Comparison of ENCODE assay signal across 18 mouse cellular contexts in genomic region chr12:4066681-4067459, GRCm38 (mm10). TPM values are rescaled to one million over a fixed set of nuclear protein-coding genes. Genes with fewer than 3 reads are reported as not detected.
DNase-seq lines count a peak whose midpoint lies in the region; ATAC-seq and TF ChIP-seq lines count a peak whose summit lies in the region.
"Had no signal": no experiment of that assay in that cellular context is flagged by ENCODE, and none has a peak within 500 bp of the region (broad histone marks: within the 10 kb centered on the region; RNA-seq: fewer than 3 reads in every experiment).

No protein-coding gene starts in this region.

- no peak for TF ChIP-seq CTCF in left cerebral cortex, adult 2 months (IDR thresholded peaks at IDR 0.05)
- no peak for TF ChIP-seq CTCF in lung, postnatal 0 days (IDR thresholded peaks at IDR 0.05)

- H3K27ac ChIP-seq in neural tube, embryonic 11.5 days (ENCODE audit: low read depth, low read length): no peak overlapping the region
- H3K27ac ChIP-seq in left cerebral cortex, adult 2 months: peak overlapping the region; percentile 76
- H3K27ac ChIP-seq in lung, postnatal 0 days (ENCODE audit: low read length): no peak overlapping the region
- H3K27ac ChIP-seq: hindbrain, embryonic 15.5 days; layer of hippocampus, adult 2 months; neural tube, embryonic 13.5 days had no signal

- peak; percentile 77 to 80 for DNase-seq in frontal cortex, adult 2 months (ENCODE audit: extremely low spot score in 1 of 2, low spot score in 1 of 2)
- DNase-seq in frontal cortex, postnatal 14 days (ENCODE audit: low spot score in 2 of 2): no peak
- DNase-seq in neural tube, embryonic 11.5 days (ENCODE audit: low spot score): peak; percentile 10
- no peak for DNase-seq in neural tube, embryonic 10.5 days (ENCODE audit: extremely low spot score, low spot score)
- peak; percentile 48 to 61 for DNase-seq in left cerebral cortex, adult 2 months (ENCODE audit: extremely low spot score in 1 of 2, low spot score in 2 of 2)
- DNase-seq in right cerebral cortex, postnatal 25 days: peak; percentile 61
- DNase-seq in lung, postnatal 0 days (ENCODE audit: low spot score): no peak
- no peak for DNase-seq in yolk sac, embryonic 10.5 days (ENCODE audit: low spot score)
- DNase-seq: adrenal gland, postnatal 10 days; cerebellum, adult 11-12 months; cerebellum, postnatal 25 days; forebrain, postnatal 0 days; gastrocnemius, postnatal 25 days; lung, postnatal 36 days had no signal

- H3K4me1 ChIP-seq in neural tube, embryonic 11.5 days (ENCODE audit: control insufficient read depth, insufficient read depth, low read length): no peaks in the 10 kb centered on the region
- no peaks in the 10 kb centered on the region for H3K4me1 ChIP-seq in lung, postnatal 0 days (ENCODE audit: insufficient read depth, low read depth, low read length)
- H3K4me1 ChIP-seq: hindbrain, embryonic 15.5 days; neural tube, embryonic 13.5 days had no signal

- no peak overlapping the region for H3K4me3 ChIP-seq in neural tube, embryonic 11.5 days (ENCODE audit: low read depth, low read length)
- no peak overlapping the region for H3K4me3 ChIP-seq in left cerebral cortex, adult 2 months
- H3K4me3 ChIP-seq in lung, postnatal 0 days (ENCODE audit: low read depth, low read length): no peak overlapping the region
- H3K4me3 ChIP-seq: hindbrain, embryonic 15.5 days; layer of hippocampus, adult 2 months; neural tube, embryonic 13.5 days had no signal

- H3K36me3 ChIP-seq in neural tube, embryonic 11.5 days (ENCODE audit: control insufficient read depth, insufficient read depth, low read length): no peaks in the 10 kb centered on the region
- H3K36me3 ChIP-seq in lung, postnatal 0 days (ENCODE audit: insufficient read depth, low read length): no peaks in the 10 kb centered on the region
- H3K36me3 ChIP-seq: hindbrain, embryonic 15.5 days; neural tube, embryonic 13.5 days had no signal

- peak overlapping the region; percentile 11; the same call in 1 of the 2 replicates for H3K9ac ChIP-seq in neural tube, embryonic 11.5 days (ENCODE audit: low read length)
- no peak overlapping the region for H3K9ac ChIP-seq in lung, postnatal 0 days (replicated peaks; ENCODE audit: low read depth)
- H3K9ac ChIP-seq: forebrain, postnatal 0 days; hindbrain, embryonic 15.5 days; neural tube, embryonic 13.5 days had no signal

- no peaks in the 10 kb centered on the region for H3K27me3 ChIP-seq in neural tube, embryonic 11.5 days (ENCODE audit: control insufficient read depth, insufficient read depth, low read length)
- H3K27me3 ChIP-seq in lung, postnatal 0 days (replicated peaks; ENCODE audit: insufficient read depth, low read length): no peaks in the 10 kb centered on the region
- H3K27me3 ChIP-seq: hindbrain, embryonic 15.5 days; neural tube, embryonic 13.5 days had no signal

- WGBS in neural tube, embryonic 11.5 days: 71% methylated on average over 6 of the region's 6 CpGs
- 62% methylated on average over 6 of the region's 6 CpGs for WGBS in lung, postnatal 0 days

- no peak for ATAC-seq in neural tube, embryonic 11.5 days (ENCODE audit: insufficient read depth, low FRiP score, low TSS enrichment)
- ATAC-seq in lung, postnatal 0 days: no peak
- ATAC-seq: forebrain, postnatal 0 days; intestine, embryonic 16.5 days had no signal

- intact Hi-C loops in left cerebral cortex, adult 2 months (cut with DNase I): no loop called here

- H3K9me3 ChIP-seq in neural tube, embryonic 11.5 days (ENCODE audit: control insufficient read depth, low read length): no peaks in the 10 kb centered on the region
- no peaks in the 10 kb centered on the region for H3K9me3 ChIP-seq in lung, postnatal 0 days (ENCODE audit: low read length)
- H3K9me3 ChIP-seq: hindbrain, embryonic 15.5 days; neural tube, embryonic 13.5 days had no signal

- no peak for TF ChIP-seq EP300 in lung, postnatal 0 days (IDR thresholded peaks at IDR 0.05)

- H3K4me2 ChIP-seq in neural tube, embryonic 11.5 days (ENCODE audit: low read depth): no peak overlapping the region
- no peak overlapping the region for H3K4me2 ChIP-seq in lung, postnatal 0 days (replicated peaks; ENCODE audit: low read depth, low read length)
- H3K4me2 ChIP-seq: hindbrain, embryonic 15.5 days; neural tube, embryonic 13.5 days had no signal

RNA-seq across cellular contexts. Expression of gene Dnajc27, which starts 15.5 kb away (rescaled TPM):
- polyA plus RNA-seq in frontal cortex, adult 2 months (2012; rRNA removed): 84.1 and 94.4 TPM in 2 replicates
- polyA plus RNA-seq in neural tube, embryonic 11.5 days (2014; fragmentation: Nextera tagmentation; extraction: Ambion mirVana): 11.0 and 11.6 TPM in 2 replicates
- 10 to 100 TPM; 91.0 to 95.8 TPM for total RNA-seq in left cerebral cortex, adult 2 months (2021)
- polyA plus RNA-seq in lung, postnatal 0 days (2015; fragmentation: Nextera tagmentation; extraction: Ambion mirVana): 2.2 TPM in 2 replicates

RNA-seq across cellular contexts. Expression of gene Efr3b, which starts 28.2 kb away (rescaled TPM):
- polyA plus RNA-seq in frontal cortex, adult 2 months (2012; rRNA removed): 67.8 and 79.0 TPM in 2 replicates
- polyA plus RNA-seq in neural tube, embryonic 11.5 days (2014; fragmentation: Nextera tagmentation; extraction: Ambion mirVana): 14.1 and 17.5 TPM in 2 replicates
- 100 to 1,000 TPM; 104 to 114 TPM for total RNA-seq in left cerebral cortex, adult 2 months (2021)
- 1.1 and 1.5 TPM in 2 replicates for polyA plus RNA-seq in lung, postnatal 0 days (2015; fragmentation: Nextera tagmentation; extraction: Ambion mirVana)

Comparison
In these comparisons a context has a peak if more than half of its experiments do, and no peak if none do; other contexts are left out.
1. DNase-seq: peak in frontal cortex, adult 2 months (2 of 2), neural tube, embryonic 11.5 days (single experiment), left cerebral cortex, adult 2 months (2 of 2) and right cerebral cortex, postnatal 25 days (single experiment); none in frontal cortex, postnatal 14 days (0 of 2), neural tube, embryonic 10.5 days (single experiment), lung, postnatal 0 days (single experiment) and yolk sac, embryonic 10.5 days (single experiment).